Mouse (Mus musculus) natural killer cell, adult 2 months (primary cell): Measurements from ENCODE around the gene Vmn1r175.
"Not testable (repeated sequence)": the region's sequence is repeated elsewhere in the genome, so short reads cannot be mapped to it uniquely, and the experiment has no call there.

Experiments
- DNase-seq, 2 experiments: peaks; one replicate each; pipeline ENCODE4 v3.0.0; 2022; ENCODE audit warnings: low spot score in 2 of 2

Vmn1r175 gene

GRCm38 (mm10) chr7:23810543-23810942, at the start of gene Vmn1r175:
TSS of gene Vmn1r175 (minus strand) at chr7:23810643.
- not testable (repeated sequence) for DNase-seq

GRCm38 (mm10) chr7:23837272-23837671, 26.8 kb upstream of the Vmn1r175 start, which contains the start of gene Vmn1r176:
TSS of gene Vmn1r176 (minus strand) at chr7:23837372.
- not testable (repeated sequence) for DNase-seq

DNA sequence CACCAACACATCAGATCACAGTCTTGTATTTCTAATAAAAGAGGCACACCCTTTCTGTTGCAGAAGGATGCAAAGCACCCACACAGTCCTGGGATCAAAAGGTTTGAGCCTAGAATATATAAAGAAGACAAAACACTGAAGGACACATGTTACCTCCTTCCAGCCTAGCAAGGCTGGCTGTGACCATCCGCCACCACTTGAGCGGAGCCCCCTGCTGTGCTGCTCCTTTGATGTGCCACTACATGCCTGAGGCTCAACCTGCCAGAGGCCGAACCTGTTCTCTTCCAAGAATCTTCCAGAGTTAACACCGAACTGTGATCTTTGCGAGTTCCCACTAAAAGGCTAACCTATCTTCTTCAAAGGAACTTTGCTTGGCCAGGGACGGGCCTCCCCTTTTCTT, 25.9 kb downstream of the Vmn1r175 start:
- DNase-seq, result no peak
